Mouse (Mus musculus) kidney, adult 2 months (tissue): ENCODE measurements at regions not wholly inside any gene's neighbourhood (a gene's known extent, or its start where the extent isn't known, plus 50 kb on each side); places are given as distances from the start of the nearest gene placed in this dataset.

ENCODE experiments used
- CTCF ChIP-seq: fragments of 200-500 bp; conservative IDR thresholded peaks from 2 replicates; pipeline ENCODE4 v1.5.1; 2011; ENCODE audit warnings: low read depth, mild to moderate bottlenecking, control low read depth, low read length, moderate library complexity, mixed read lengths; ENCODE audit not compliant: insufficient read depth, insufficient read length
- POLR2A ChIP-seq: fragments of 200-500 bp; IDR thresholded peaks from one replicate; pipeline ENCODE4 v1.6.1; 2011; ENCODE audit warnings: low read depth, low read length, control low read depth

DNA sequence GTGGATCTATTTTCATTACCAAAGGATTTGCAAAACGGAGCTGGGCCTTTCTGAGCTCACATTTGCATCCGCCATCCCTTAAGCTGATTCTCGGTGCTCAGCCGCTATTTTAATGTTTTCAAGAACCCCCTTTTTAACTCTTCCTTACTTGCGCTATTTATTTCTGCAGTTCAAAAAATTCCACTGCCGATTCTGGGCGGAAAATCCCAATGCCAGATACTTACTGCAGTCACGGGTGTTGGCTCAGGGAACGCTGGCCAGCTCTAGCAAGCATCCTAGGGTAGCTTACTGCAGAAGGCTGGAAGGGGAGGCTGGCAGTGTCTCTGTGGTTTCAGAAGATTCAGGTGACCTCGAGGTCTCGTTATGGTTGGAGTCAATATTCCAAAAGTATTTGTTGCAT lies 159.4 kb downstream of the Faxc start:
- TF ChIP-seq POLR2A (no peak), CTCF (no peak)
